Mouse (Mus musculus) hindbrain, embryonic 14.5 days (tissue): ENCODE data around the gene Ostc. TPM values are rescaled to one million over a fixed set of nuclear protein-coding genes. Genes with fewer than 3 reads are reported as not detected.

Experiments used
- ATAC-seq: fragments of 200-750 bp; cut with Nextera tagmentation; 2 replicates; pipeline ENCODE4 v1.8.0; 2017; ENCODE audit warnings: moderate number of reproducible peaks, mild to moderate bottlenecking, moderate TSS enrichment, moderate library complexity; ENCODE audit not compliant: low FRiP score
- DNase-seq: peaks from one replicate; pipeline ENCODE4 v3.0.0-alpha.2; 2015; ENCODE audit warnings: low spot score
- H3K27ac ChIP-seq: fragments of 300-500 bp; sonication (generic); 2 replicates; pipeline ENCODE4 v1.5.1; 2014; ENCODE audit warnings: mild to moderate bottlenecking, moderate library complexity
- H3K27me3 ChIP-seq: fragments of 300-500 bp; sonication (generic); 2 replicates; pipeline ENCODE4 v1.6.1; 2014; ENCODE audit warnings: mild to moderate bottlenecking, low read length, mixed read lengths; ENCODE audit not compliant: control insufficient read depth, insufficient read depth
- H3K36me3 ChIP-seq: fragments of 300-500 bp; sonication (generic); replicated peaks from 2 replicates; pipeline ENCODE4 v1.6.1; 2014; ENCODE audit not compliant: control insufficient read depth, insufficient read depth
- H3K4me1 ChIP-seq: fragments of 300-500 bp; sonication (generic); replicated peaks from 2 replicates; pipeline ENCODE4 v1.6.1; 2014; ENCODE audit warnings: antibody characterized with exemption, low read length, mixed read lengths; ENCODE audit not compliant: control insufficient read depth, insufficient read depth
- H3K4me2 ChIP-seq: fragments of 300-500 bp; sonication (generic); replicated peaks from 2 replicates; pipeline ENCODE4 v1.6.1; 2014; ENCODE audit warnings: mild to moderate bottlenecking, moderate library complexity
- H3K4me3 ChIP-seq: fragments of 300-500 bp; sonication (generic); replicated peaks from 2 replicates; pipeline ENCODE4 v1.5.1; 2014; ENCODE audit warnings: mild to moderate bottlenecking, low read length
- H3K9ac ChIP-seq: fragments of 300-500 bp; sonication (generic); 2 replicates; pipeline ENCODE4 v1.6.1; 2014
- H3K9me3 ChIP-seq: fragments of 300-500 bp; sonication (generic); 2 replicates; pipeline ENCODE4 v1.6.1; 2016; ENCODE audit warnings: low read length; ENCODE audit not compliant: control insufficient read depth
- WGBS: fragments of 180-500 bp; shearing (Covaris S2); extraction: QIAGEN DNeasy Blood & Tissue Kit; methylation state at CpG from one replicate; pipeline ENCODE4 v1.1.7; 2014; 5-methylcytosine and 5-hydroxymethylcytosine counted together
- polyA plus RNA-seq: library from polyadenylated mRNA; unstranded; fragments of >200 nt; fragmentation: Nextera tagmentation; extraction: Ambion mirVana; gene quantifications from 2 replicates; pipeline ENCODE4 v1.2.1, GENCODE M21; 2014

Ostc gene
- polyA plus RNA-seq, 1 experiment from 2014 or later, result 231 TPM

- Histone ChIP-seq H3K4me3 (no peak overlapping the region), H3K9me3 (no peaks in the 10 kb centered on the region), H3K9ac (no peak overlapping the region), H3K36me3 (no peaks in the 10 kb centered on the region), H3K27ac (no peak overlapping the region), H3K4me2 (no peak overlapping the region), H3K27me3 (no peaks in the 10 kb centered on the region), H3K4me1 (no peaks in the 10 kb centered on the region)
- ATAC-seq (no peak), DNase-seq (no peak)
- WGBS, result 94% methylated on average over 3 of the region's 3 CpGs
Measured at GRCm38 (mm10) chr3:130662496-130662895, 46.7 kb downstream of the Ostc start.

GRCm38 (mm10) chr3:130660619-130661018 is 48.6 kb downstream of the Ostc start:
- no peaks in the 10 kb centered on the region for H3K4me1 ChIP-seq
- WGBS, result 86% methylated on average over 6 of the region's 6 CpGs
- H3K4me3 ChIP-seq, result no peak overlapping the region
- no peak for ATAC-seq
- no peak overlapping the region for H3K4me2 ChIP-seq
- H3K27me3 ChIP-seq, result no peaks in the 10 kb centered on the region
- DNase-seq, result no peak
- H3K9me3 ChIP-seq, result no peaks in the 10 kb centered on the region
- H3K27ac ChIP-seq, result no peak overlapping the region
- H3K9ac ChIP-seq, result no peak overlapping the region
- H3K36me3 ChIP-seq, result no peaks in the 10 kb centered on the region

GRCm38 (mm10) chr3:130649569-130649968 is 59.7 kb downstream of the Ostc start:
- Histone ChIP-seq H3K4me3 (no peak overlapping the region), H3K27me3 (no peaks in the 10 kb centered on the region), H3K4me2 (no peak overlapping the region), H3K36me3 (no peaks in the 10 kb centered on the region), H3K4me1 (no peaks in the 10 kb centered on the region), H3K27ac (no peak overlapping the region), H3K9me3 (no peaks in the 10 kb centered on the region), H3K9ac (no peak overlapping the region)
- 55% methylated on average over 6 of the region's 6 CpGs for whole genome bisulfite sequencing
- ATAC-seq (no peak), DNase-seq (no peak)

GRCm38 (mm10) chr3:130646110-130646810 is 63.0 kb downstream of the Ostc start:
- Histone ChIP-seq H3K4me2 (no peak overlapping the region), H3K36me3 (no peaks in the 10 kb centered on the region), H3K4me1 (no peaks in the 10 kb centered on the region), H3K4me3 (no peak overlapping the region), H3K9me3 (no peaks in the 10 kb centered on the region), H3K27ac (no peak overlapping the region), H3K9ac (no peak overlapping the region), H3K27me3 (no peaks in the 10 kb centered on the region)
- DNase-seq (no peak), ATAC-seq (no peak)
- WGBS, result 77% methylated on average over 11 of the region's 11 CpGs

Other genes starting within 250 kb of the Ostc start
- gene Etnppl, start 92.0 kb downstream of the Ostc start, polyA plus RNA-seq, result 0.08 TPM in 1 of 2 replicates, not detected in the other
- 544 and 662 TPM in 2 replicates for gene Rpl34, start 21.0 kb upstream of the Ostc start, polyA plus RNA-seq